In the genomic region with DNA sequence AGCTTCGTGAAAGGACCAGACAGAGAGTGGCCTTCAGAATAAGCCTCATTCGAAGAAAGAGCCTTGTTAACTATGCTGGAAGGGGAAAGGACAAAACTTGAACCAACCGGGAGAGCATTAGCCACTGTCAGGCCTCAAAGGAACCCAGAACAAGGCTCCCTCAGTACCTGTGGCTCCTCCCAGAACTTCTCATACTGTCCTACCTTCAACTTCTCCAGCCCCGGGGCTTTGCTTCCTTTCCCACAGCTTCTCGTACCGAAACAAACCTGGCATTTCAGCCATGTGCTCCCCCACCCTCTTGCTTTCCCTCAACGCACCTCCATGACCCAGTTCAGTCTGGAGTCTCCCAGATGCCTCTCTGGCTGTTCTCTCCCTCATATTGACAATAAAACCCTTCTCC, we compare ENCODE assay signal across 16 mouse cellular contexts.
"Had no signal": no experiment of that assay in that cellular context is flagged by ENCODE, and none has a peak within 500 bp of the region (broad histone marks: within the 10 kb centered on the region; RNA-seq: fewer than 3 reads in every experiment).

No protein-coding gene starts in this region.

- H3K36me3 ChIP-seq: limb, embryonic 12.5 days; limb, embryonic 15.5 days had no signal

- H3K9me3 ChIP-seq: limb, embryonic 12.5 days; limb, embryonic 15.5 days had no signal

- H3K4me2 ChIP-seq: limb, embryonic 12.5 days; limb, embryonic 15.5 days; liver, embryonic 11.5 days; lung, embryonic 14.5 days; midbrain, embryonic 11.5 days had no signal

- H3K4me3 ChIP-seq: limb, embryonic 12.5 days; limb, embryonic 15.5 days had no signal

- H3K4me1 ChIP-seq: limb, embryonic 12.5 days; limb, embryonic 15.5 days had no signal

- DNase-seq: kidney, postnatal 14 days; kidney, postnatal 4 days; left cerebral cortex, postnatal 4 days; liver, postnatal 0 days; lung, embryonic 14.5 days; lung, postnatal 4 days; midbrain, embryonic 14.5 days; thymus, adult 2 months; thymus, postnatal 14 days; thymus, postnatal 4 days had no signal

- H3K9ac ChIP-seq: limb, embryonic 12.5 days; limb, embryonic 15.5 days; liver, embryonic 14.5 days; liver, postnatal 0 days; lung, embryonic 14.5 days had no signal

- ATAC-seq: liver, postnatal 0 days had no signal

- H3K27ac ChIP-seq: limb, embryonic 12.5 days; limb, embryonic 15.5 days; liver, embryonic 14.5 days; stomach, postnatal 0 days had no signal

- H3K27me3 ChIP-seq: limb, embryonic 12.5 days; limb, embryonic 15.5 days had no signal
